Mouse (Mus musculus): Measurements from ENCODE around the gene Gm44511.

GRCm38 (mm10) chr6:128851151-128851550 is 25.0 kb upstream of the Gm44511 start:
- no peak for TF ChIP-seq POLR2A (IDR thresholded peaks at IDR 0.05; ENCODE audit: control insufficient read depth, extremely low read depth, insufficient read depth, low read length, poor library complexity)
- no peak for TF ChIP-seq CTCF (IDR thresholded peaks at IDR 0.05; ENCODE audit: borderline replicate concordance, control insufficient read depth, extremely low read depth, insufficient read depth, low read length, poor library complexity)
